8 mouse cellular contexts compared by ENCODE assay signal in the genomic region with DNA sequence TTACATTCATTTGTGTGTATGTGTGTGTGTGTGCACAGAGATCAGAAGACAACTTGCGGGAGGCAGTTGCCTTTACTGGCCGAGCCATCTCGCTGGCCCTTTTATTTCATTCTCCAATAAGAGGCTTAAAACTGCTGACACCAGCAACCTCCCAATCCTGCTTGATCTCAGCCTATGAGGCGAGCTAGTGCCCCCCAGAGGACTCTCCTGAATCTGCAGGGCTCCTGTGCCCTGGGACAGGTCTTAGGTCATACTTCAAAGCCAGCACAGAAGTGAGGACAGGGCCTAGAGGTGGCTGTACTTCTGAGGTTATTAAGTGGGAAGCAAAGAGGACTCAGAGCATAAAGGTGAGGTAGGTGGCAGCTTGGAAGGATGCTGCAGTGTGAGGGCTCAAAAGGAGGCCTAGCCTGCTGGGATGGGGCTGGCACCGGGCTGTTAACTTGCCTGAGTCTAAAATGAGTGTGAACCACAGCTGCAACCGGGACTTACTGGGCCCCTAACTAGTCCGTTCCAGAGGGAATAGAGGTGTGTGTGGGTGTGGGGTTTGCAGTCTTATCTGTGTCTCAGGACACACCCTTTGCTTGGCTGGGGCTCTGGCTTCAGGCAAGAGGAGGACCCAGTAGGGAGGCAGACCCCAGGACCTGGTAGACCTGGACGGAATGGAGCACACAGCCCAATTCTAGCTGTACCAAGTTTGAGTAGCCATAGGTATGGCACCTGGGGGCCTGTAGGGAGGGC. TPM values are rescaled to one million over a fixed set of nuclear protein-coding genes. Genes with fewer than 3 reads are reported as not detected.
A peak's percentile ranks its signal among the peaks of the same experiment; 100 is the strongest.
DNase-seq lines count a peak whose midpoint lies in the region; ATAC-seq lines count a peak whose summit lies in the region.

No protein-coding gene starts in this region.

- no peaks in the 10 kb centered on the region for H3K4me1 ChIP-seq in forebrain, embryonic 14.5 days (ENCODE audit: control insufficient read depth, insufficient read depth, low read length)
- no peaks in the 10 kb centered on the region for H3K4me1 ChIP-seq in forebrain, embryonic 15.5 days
- H3K4me1 ChIP-seq in heart, embryonic 13.5 days = 0 out of 2 replicates have a peak, but pooled peaks cover 3% of the 10 kb centered on the region

- no peak overlapping the region for H3K4me2 ChIP-seq in forebrain, embryonic 14.5 days (ENCODE audit: low read length)
- H3K4me2 ChIP-seq in forebrain, embryonic 15.5 days (replicated peaks) = no peak overlapping the region
- H3K4me2 ChIP-seq in heart, embryonic 13.5 days = no peak overlapping the region

- H3K27ac ChIP-seq in forebrain, embryonic 14.5 days (ENCODE audit: low read depth, low read length) = no peak overlapping the region
- no peak overlapping the region for H3K27ac ChIP-seq in forebrain, embryonic 15.5 days (replicated peaks)
- no peak overlapping the region for H3K27ac ChIP-seq in heart, embryonic 13.5 days (replicated peaks)

- no peak for ATAC-seq in forebrain, embryonic 14.5 days
- ATAC-seq in forebrain, embryonic 15.5 days (replicated peaks) = no peak
- no peak for ATAC-seq in heart, embryonic 13.5 days (ENCODE audit: extremely low read depth, insufficient number of reproducible peaks, low FRiP score, low TSS enrichment)

- H3K9ac ChIP-seq in forebrain, embryonic 14.5 days (ENCODE audit: low read length) = no peak overlapping the region
- no peak overlapping the region for H3K9ac ChIP-seq in forebrain, embryonic 15.5 days (replicated peaks)
- 0 out of 2 replicates have a peak overlapping the region, but pooled peaks have one; percentile 40 for H3K9ac ChIP-seq in heart, embryonic 13.5 days

- peak; percentile 17 for DNase-seq in forebrain, embryonic 14.5 days (ENCODE audit: low spot score)
- DNase-seq in A20 (ENCODE audit: low read depth, low spot score) = peak; percentile 50
- DNase-seq in adrenal gland, postnatal 25 days = peak; percentile 69
- DNase-seq in lung, adult 18-20 months = peak; percentile 70 to 80
- peak; percentile 60 for DNase-seq in thymus, postnatal 0 days (ENCODE audit: low spot score)
- DNase-seq in ovary, postnatal 14 days (ENCODE audit: low spot score) = no peak

- H3K27me3 ChIP-seq in forebrain, embryonic 14.5 days (replicated peaks; ENCODE audit: control insufficient read depth, insufficient read depth, low read length) = no peaks in the 10 kb centered on the region
- no peaks in the 10 kb centered on the region for H3K27me3 ChIP-seq in forebrain, embryonic 15.5 days
- no peaks in the 10 kb centered on the region for H3K27me3 ChIP-seq in heart, embryonic 13.5 days (replicated peaks)

- no peak overlapping the region for H3K4me3 ChIP-seq in forebrain, embryonic 14.5 days (ENCODE audit: low read depth, low read length)
- H3K4me3 ChIP-seq in forebrain, embryonic 15.5 days = no peak overlapping the region
- H3K4me3 ChIP-seq in heart, embryonic 13.5 days = no peak overlapping the region

- H3K9me3 ChIP-seq in forebrain, embryonic 14.5 days (replicated peaks; ENCODE audit: control insufficient read depth, low read length) = 0 out of 2 replicates have a peak, but pooled peaks cover 2% of the 10 kb centered on the region
- H3K9me3 ChIP-seq in forebrain, embryonic 15.5 days = no peaks in the 10 kb centered on the region
- peaks cover 7% of the 10 kb centered on the region; the same call in 1 of the 2 replicates for H3K9me3 ChIP-seq in heart, embryonic 13.5 days

- WGBS in forebrain, embryonic 14.5 days = 73% methylated on average over 8 of the region's 8 CpGs
- 71% methylated on average over 8 of the region's 8 CpGs for WGBS in forebrain, embryonic 15.5 days
- WGBS in heart, embryonic 13.5 days = 70% methylated on average over 8 of the region's 8 CpGs

- peaks cover 93% of the 10 kb centered on the region for H3K36me3 ChIP-seq in forebrain, embryonic 14.5 days (ENCODE audit: control insufficient read depth, insufficient read depth, low read length)
- H3K36me3 ChIP-seq in forebrain, embryonic 15.5 days = peaks cover 84% of the 10 kb centered on the region
- peaks cover 97% of the 10 kb centered on the region for H3K36me3 ChIP-seq in heart, embryonic 13.5 days

RNA-seq across cellular contexts. Expression of a gene that starts 11.4 kb away (rescaled TPM):
- 40.5 and 43.0 TPM in 2 replicates for polyA plus RNA-seq in forebrain, embryonic 14.5 days (2014; fragmentation: Nextera tagmentation; extraction: Ambion mirVana)
- polyA plus RNA-seq in forebrain, embryonic 15.5 days (2015; fragmentation: Nextera tagmentation; extraction: Ambion mirVana) = 45.0 and 47.2 TPM in 2 replicates
- total RNA-seq in adrenal gland, postnatal 25 days (2021) = 33.1 and 33.7 TPM in 2 replicates
- 21.9 and 22.0 TPM in 2 replicates for polyA plus RNA-seq in heart, embryonic 13.5 days (2015; fragmentation: Nextera tagmentation; extraction: Ambion mirVana)
- 39.1 and 39.2 TPM in 2 replicates for polyA plus RNA-seq in thymus, postnatal 0 days (2015; fragmentation: Nextera tagmentation; extraction: Ambion mirVana)

RNA-seq across cellular contexts. Expression of a gene that starts 20.0 kb away (rescaled TPM):
- polyA plus RNA-seq in forebrain, embryonic 14.5 days (2014; fragmentation: Nextera tagmentation; extraction: Ambion mirVana) = 38.1 and 40.1 TPM in 2 replicates
- 36.0 and 38.8 TPM in 2 replicates for polyA plus RNA-seq in forebrain, embryonic 15.5 days (2015; fragmentation: Nextera tagmentation; extraction: Ambion mirVana)
- 32.9 and 44.8 TPM in 2 replicates for total RNA-seq in adrenal gland, postnatal 25 days (2021)
- polyA plus RNA-seq in heart, embryonic 13.5 days (2015; fragmentation: Nextera tagmentation; extraction: Ambion mirVana) = 29.6 and 32.6 TPM in 2 replicates
- 30.9 and 34.4 TPM in 2 replicates for polyA plus RNA-seq in thymus, postnatal 0 days (2015; fragmentation: Nextera tagmentation; extraction: Ambion mirVana)

RNA-seq across cellular contexts. Expression of a gene that starts 20.2 kb away (rescaled TPM):
- polyA plus RNA-seq in forebrain, embryonic 14.5 days (2014; fragmentation: Nextera tagmentation; extraction: Ambion mirVana) = 13.2 and 18.4 TPM in 2 replicates
- polyA plus RNA-seq in forebrain, embryonic 15.5 days (2015; fragmentation: Nextera tagmentation; extraction: Ambion mirVana) = 10.5 and 11.2 TPM in 2 replicates
- 381 and 451 TPM in 2 replicates for total RNA-seq in adrenal gland, postnatal 25 days (2021)
- polyA plus RNA-seq in heart, embryonic 13.5 days (2015; fragmentation: Nextera tagmentation; extraction: Ambion mirVana) = 139 and 150 TPM in 2 replicates
- 295 and 320 TPM in 2 replicates for polyA plus RNA-seq in thymus, postnatal 0 days (2015; fragmentation: Nextera tagmentation; extraction: Ambion mirVana)

RNA-seq across cellular contexts. Expression of a gene that starts 56.9 kb away (rescaled TPM):
- polyA plus RNA-seq in forebrain, embryonic 14.5 days (2014; fragmentation: Nextera tagmentation; extraction: Ambion mirVana) = 0.89 and 2.2 TPM in 2 replicates
- polyA plus RNA-seq in forebrain, embryonic 15.5 days (2015; fragmentation: Nextera tagmentation; extraction: Ambion mirVana) = 0.60 and 1.2 TPM in 2 replicates
- 3.9 and 4.3 TPM in 2 replicates for total RNA-seq in adrenal gland, postnatal 25 days (2021)
- 31.2 and 31.8 TPM in 2 replicates for polyA plus RNA-seq in heart, embryonic 13.5 days (2015; fragmentation: Nextera tagmentation; extraction: Ambion mirVana)
- 3.9 and 4.3 TPM in 2 replicates for polyA plus RNA-seq in thymus, postnatal 0 days (2015; fragmentation: Nextera tagmentation; extraction: Ambion mirVana)
